Mouse (Mus musculus) cortical plate, adult 2 months (tissue): ENCODE results near the gene Gm1043. TPM values are rescaled to one million over a fixed set of nuclear protein-coding genes. Genes with fewer than 3 reads are reported as not detected.

Experiments used
- H3K27ac ChIP-seq: fragments of 200-500 bp; 2 replicates; pipeline ENCODE4 v1.5.1; 2012; ENCODE audit warnings: low read length, control low read depth, inconsistent platforms; ENCODE audit not compliant: insufficient read depth
- H3K4me1 ChIP-seq: fragments of 200-500 bp; 2 replicates; pipeline ENCODE4 v1.6.1; 2011; ENCODE audit warnings: low read length; ENCODE audit not compliant: control insufficient read depth, insufficient read depth
- H3K4me3 ChIP-seq: fragments of 200-500 bp; 2 replicates; pipeline ENCODE4 v1.5.1; 2011; ENCODE audit warnings: mild to moderate bottlenecking, low read length, control low read depth; ENCODE audit not compliant: insufficient read depth
- CTCF ChIP-seq: fragments of 200-500 bp; IDR thresholded peaks from 2 replicates; pipeline ENCODE4 v1.5.1; 2011; ENCODE audit warnings: mild to moderate bottlenecking, control low read depth, low read length; ENCODE audit not compliant: insufficient read depth; ENCODE audit errors: extremely low read depth
- POLR2A ChIP-seq: fragments of 200-500 bp; IDR thresholded peaks from 2 replicates; pipeline ENCODE4 v1.6.1; 2011; ENCODE audit warnings: mild to moderate bottlenecking, low read length, control low read depth; ENCODE audit not compliant: insufficient read depth; ENCODE audit errors: extremely low read depth
- polyA plus RNA-seq: library from polyadenylated mRNA; depleted of rRNA; stranded (reverse); fragments of >200 nt; gene quantifications from 2 replicates; pipeline ENCODE4 v1.2.3, GENCODE M21; 2012; rRNA removed

Gm1043 gene
- polyA plus RNA-seq, 1 experiment = 20.1 TPM

DNA sequence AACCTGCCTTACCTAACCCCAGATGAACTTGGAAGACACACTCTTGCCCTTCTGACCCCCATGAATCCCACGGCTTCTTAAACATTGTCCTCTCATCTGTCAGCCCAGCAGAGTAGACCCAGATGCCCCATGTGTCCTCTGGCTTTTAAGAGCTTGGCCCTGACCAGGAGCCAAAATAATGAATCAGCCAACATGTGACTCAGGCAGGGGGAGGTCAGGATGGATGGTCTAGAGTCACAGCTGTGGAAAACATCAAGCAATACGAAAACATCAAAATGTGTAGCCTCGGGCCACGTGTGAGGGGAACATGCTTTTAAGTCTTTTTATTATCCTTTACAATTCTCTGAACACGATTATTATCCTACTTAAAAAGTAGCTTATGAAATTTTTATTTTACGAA is 178.6 kb downstream of the Gm1043 start:
- Histone ChIP-seq H3K27ac (no peak overlapping the region), H3K4me1 (peaks cover 21% of the 10 kb centered on the region), H3K4me3 (no peak overlapping the region)
- TF ChIP-seq POLR2A (no peak), CTCF (no peak)

Other genes with a start within 250 kb of the Gm1043 start
- 442 and 456 TPM in 2 replicates for gene Ppp2r2c, start 216.9 kb upstream of the Gm1043 start, polyA plus RNA-seq
- 39.5 and 46.2 TPM in 2 replicates for gene Wfs1, start 96.2 kb upstream of the Gm1043 start, polyA plus RNA-seq
- 194 and 217 TPM in 2 replicates for gene Crmp1, start 156.6 kb downstream of the Gm1043 start, polyA plus RNA-seq